ENCODE assay signal across 18 mouse cellular contexts in genomic region chr1:158827931-158828330, GRCm38 (mm10).
"Had no signal": no experiment of that assay in that cellular context is flagged by ENCODE, and none has a peak within 500 bp of the region (broad histone marks: within the 10 kb centered on the region; RNA-seq: fewer than 3 reads in every experiment).

No protein-coding gene starts in this region.

- H3K4me2 ChIP-seq: lung, embryonic 15.5 days; midbrain, embryonic 11.5 days; midbrain, embryonic 13.5 days; midbrain, embryonic 15.5 days; neural tube, embryonic 12.5 days; stomach, embryonic 15.5 days had no signal

- H3K36me3 ChIP-seq: lung, embryonic 15.5 days; midbrain, embryonic 13.5 days; midbrain, embryonic 15.5 days; neural tube, embryonic 12.5 days; stomach, embryonic 15.5 days had no signal

- DNase-seq: liver, postnatal 0 days; lung, adult 2 months; lung, postnatal 14 days; lung, postnatal 36 days; right cerebral cortex, postnatal 14 days; thymus, adult 2 months; thymus, postnatal 14 days; thymus, postnatal 36 days had no signal

- H3K9ac ChIP-seq: liver, postnatal 0 days; lung, embryonic 15.5 days; midbrain, embryonic 13.5 days; midbrain, embryonic 15.5 days; neural tube, embryonic 12.5 days; stomach, embryonic 15.5 days had no signal

- H3K4me3 ChIP-seq: lung, embryonic 15.5 days; megakaryocyte, embryonic 14.5 days; midbrain, embryonic 13.5 days; midbrain, embryonic 15.5 days; neural tube, embryonic 12.5 days; stomach, embryonic 15.5 days had no signal

- ATAC-seq: liver, postnatal 0 days; lung, postnatal 0 days; midbrain, embryonic 13.5 days; midbrain, embryonic 15.5 days had no signal

- H3K4me1 ChIP-seq: lung, embryonic 15.5 days; megakaryocyte, embryonic 14.5 days; midbrain, embryonic 13.5 days; midbrain, embryonic 15.5 days; neural tube, embryonic 12.5 days; stomach, embryonic 15.5 days had no signal

- H3K27ac ChIP-seq: lung, embryonic 15.5 days; macrophage; midbrain, embryonic 13.5 days; midbrain, embryonic 15.5 days; neural tube, embryonic 12.5 days; stomach, embryonic 15.5 days; stomach, postnatal 0 days had no signal

- H3K9me3 ChIP-seq: lung, embryonic 15.5 days; midbrain, embryonic 13.5 days; midbrain, embryonic 15.5 days; neural tube, embryonic 12.5 days; stomach, embryonic 15.5 days had no signal

- H3K27me3 ChIP-seq: lung, embryonic 15.5 days; megakaryocyte, embryonic 14.5 days; midbrain, embryonic 13.5 days; midbrain, embryonic 15.5 days; neural tube, embryonic 12.5 days; stomach, embryonic 15.5 days had no signal
